Mouse (Mus musculus): ENCODE data around the gene Rab3il1. TPM values are rescaled to one million over a fixed set of nuclear protein-coding genes. Genes with fewer than 3 reads are reported as not detected.

Gene Rab3il1
- polyA plus RNA-seq, 1 experiment from 2014 or later, result 54.0 TPM

- Histone ChIP-seq H3K4me3 (ENCODE audit: low read depth, low read length) (no peak within 1 kb of the TSS), H3K9ac (ENCODE audit: low read depth, low read length) (no peak within 1 kb of the TSS), H3K36me3 (ENCODE audit: control insufficient read depth, insufficient read depth, low read length) (peaks cover 13% of the 10 kb centered on the region), H3K4me2 (peak within 1 kb of the TSS; percentile 9; the same call in 1 of the 2 replicates), H3K9me3 (replicated peaks; ENCODE audit: control insufficient read depth, low read length) (no peaks in the 10 kb centered on the region), H3K4me1 (ENCODE audit: control insufficient read depth, insufficient read depth, low read length) (peaks cover 27% of the 10 kb centered on the region), H3K27ac (ENCODE audit: low read depth, low read length) (no peak within 1 kb of the TSS), H3K27me3 (ENCODE audit: control insufficient read depth, insufficient read depth, low read length) (no peaks in the 10 kb centered on the region)
- 83% methylated on average over 4 of the region's 4 CpGs for WGBS (ENCODE audit: insufficient replicate concordance)
- no peak for ATAC-seq (replicated peaks; ENCODE audit: insufficient number of reproducible peaks, low FRiP score, low TSS enrichment)
Observed at GRCm38 (mm10) chr19:9980258-9980657, 21.2 kb upstream of the Rab3il1 start, which contains the start of gene Fth1. Fth1 (plus strand) TSS chr19:9980598.

GRCm38 (mm10) chr19:9981621-9982020 lies 19.8 kb upstream of the Rab3il1 start:
- WGBS (ENCODE audit: insufficient replicate concordance), result 57% methylated on average over 4 of the region's 4 CpGs
- Histone ChIP-seq H3K36me3 (ENCODE audit: control insufficient read depth, insufficient read depth, low read length) (peaks cover 18% of the 10 kb centered on the region), H3K27me3 (ENCODE audit: control insufficient read depth, insufficient read depth, low read length) (no peaks in the 10 kb centered on the region), H3K9me3 (replicated peaks; ENCODE audit: control insufficient read depth, low read length) (no peaks in the 10 kb centered on the region), H3K27ac (ENCODE audit: low read depth, low read length) (peak overlapping the region; percentile 95), H3K9ac (ENCODE audit: low read depth, low read length) (peak overlapping the region; percentile 78), H3K4me1 (ENCODE audit: control insufficient read depth, insufficient read depth, low read length) (peaks cover 19% of the 10 kb centered on the region), H3K4me2 (peak overlapping the region; percentile 80), H3K4me3 (ENCODE audit: low read depth, low read length) (peak overlapping the region; percentile 90; the same call in 1 of the 2 replicates)
- no peak for ATAC-seq (replicated peaks; ENCODE audit: insufficient number of reproducible peaks, low FRiP score, low TSS enrichment)

GRCm38 (mm10) chr19:9982151-9982851 lies 19.2 kb upstream of the Rab3il1 start:
- Histone ChIP-seq H3K27me3 (ENCODE audit: control insufficient read depth, insufficient read depth, low read length) (no peaks in the 10 kb centered on the region), H3K4me1 (ENCODE audit: control insufficient read depth, insufficient read depth, low read length) (peaks cover 24% of the 10 kb centered on the region), H3K36me3 (ENCODE audit: control insufficient read depth, insufficient read depth, low read length) (peaks cover 18% of the 10 kb centered on the region), H3K9ac (ENCODE audit: low read depth, low read length) (peak overlapping the region; percentile 94), H3K27ac (ENCODE audit: low read depth, low read length) (peak overlapping the region; percentile 98), H3K4me2 (peak overlapping the region; percentile 91), H3K4me3 (ENCODE audit: low read depth, low read length) (peak overlapping the region; percentile 90), H3K9me3 (replicated peaks; ENCODE audit: control insufficient read depth, low read length) (no peaks in the 10 kb centered on the region)
- peak; percentile 95 for ATAC-seq (replicated peaks; ENCODE audit: insufficient number of reproducible peaks, low FRiP score, low TSS enrichment)
- WGBS (ENCODE audit: insufficient replicate concordance), result under 1% methylated on average over 59 of the region's 59 CpGs

- Histone ChIP-seq H3K36me3 (ENCODE audit: control insufficient read depth, insufficient read depth, low read length) (peaks cover 18% of the 10 kb centered on the region), H3K9ac (ENCODE audit: low read depth, low read length) (peak overlapping the region; percentile 94), H3K27ac (ENCODE audit: low read depth, low read length) (peak overlapping the region; percentile 98), H3K4me1 (ENCODE audit: control insufficient read depth, insufficient read depth, low read length) (peaks cover 27% of the 10 kb centered on the region), H3K27me3 (ENCODE audit: control insufficient read depth, insufficient read depth, low read length) (no peaks in the 10 kb centered on the region), H3K9me3 (replicated peaks; ENCODE audit: control insufficient read depth, low read length) (no peaks in the 10 kb centered on the region), H3K4me3 (ENCODE audit: low read depth, low read length) (peak overlapping the region; percentile 90), H3K4me2 (peak overlapping the region; percentile 91)
- WGBS (ENCODE audit: insufficient replicate concordance), result under 1% methylated on average over 31 of the region's 31 CpGs
- ATAC-seq (replicated peaks; ENCODE audit: insufficient number of reproducible peaks, low FRiP score, low TSS enrichment), result peak; percentile 76
Observed at GRCm38 (mm10) chr19:9982852-9983542, 18.5 kb upstream of the Rab3il1 start.

GRCm38 (mm10) chr19:9984111-9985055 lies 17.1 kb upstream of the Rab3il1 start:
- H3K4me1 ChIP-seq (ENCODE audit: control insufficient read depth, insufficient read depth, low read length), result peaks cover 22% of the 10 kb centered on the region
- no peaks in the 10 kb centered on the region for H3K9me3 ChIP-seq (replicated peaks; ENCODE audit: control insufficient read depth, low read length)
- no peaks in the 10 kb centered on the region for H3K27me3 ChIP-seq (ENCODE audit: control insufficient read depth, insufficient read depth, low read length)
- H3K27ac ChIP-seq (ENCODE audit: low read depth, low read length), result peak overlapping the region; percentile 98; the same call in 1 of the 2 replicates
- no peak for ATAC-seq (replicated peaks; ENCODE audit: insufficient number of reproducible peaks, low FRiP score, low TSS enrichment)
- H3K4me2 ChIP-seq, result peak overlapping the region; percentile 91
- H3K36me3 ChIP-seq (ENCODE audit: control insufficient read depth, insufficient read depth, low read length), result peaks cover 18% of the 10 kb centered on the region
- H3K4me3 ChIP-seq (ENCODE audit: low read depth, low read length), result peak overlapping the region; percentile 90
- peak overlapping the region; percentile 94 for H3K9ac ChIP-seq (ENCODE audit: low read depth, low read length)
- 89% methylated on average over 20 of the region's 20 CpGs for WGBS (ENCODE audit: insufficient replicate concordance)

GRCm38 (mm10) chr19:9985190-9985899 lies 16.1 kb upstream of the Rab3il1 start:
- Histone ChIP-seq H3K27ac (ENCODE audit: low read depth, low read length) (no peak overlapping the region), H3K36me3 (ENCODE audit: control insufficient read depth, insufficient read depth, low read length) (peaks cover 18% of the 10 kb centered on the region), H3K4me3 (ENCODE audit: low read depth, low read length) (no peak overlapping the region), H3K9me3 (replicated peaks; ENCODE audit: control insufficient read depth, low read length) (no peaks in the 10 kb centered on the region), H3K9ac (ENCODE audit: low read depth, low read length) (no peak overlapping the region), H3K4me1 (ENCODE audit: control insufficient read depth, insufficient read depth, low read length) (peaks cover 22% of the 10 kb centered on the region), H3K27me3 (ENCODE audit: control insufficient read depth, insufficient read depth, low read length) (no peaks in the 10 kb centered on the region), H3K4me2 (no peak overlapping the region)
- ATAC-seq (replicated peaks; ENCODE audit: insufficient number of reproducible peaks, low FRiP score, low TSS enrichment), result no peak
- WGBS (ENCODE audit: insufficient replicate concordance), result 92% methylated on average over 6 of the region's 6 CpGs

GRCm38 (mm10) chr19:9985900-9986421 lies 15.5 kb upstream of the Rab3il1 start:
- no peak overlapping the region for H3K4me3 ChIP-seq (ENCODE audit: low read depth, low read length)
- H3K4me2 ChIP-seq, result no peak overlapping the region
- peaks cover 18% of the 10 kb centered on the region for H3K36me3 ChIP-seq (ENCODE audit: control insufficient read depth, insufficient read depth, low read length)
- no peaks in the 10 kb centered on the region for H3K27me3 ChIP-seq (ENCODE audit: control insufficient read depth, insufficient read depth, low read length)
- WGBS (ENCODE audit: insufficient replicate concordance), result 84% methylated on average over 2 of the region's 2 CpGs
- no peak for ATAC-seq (replicated peaks; ENCODE audit: insufficient number of reproducible peaks, low FRiP score, low TSS enrichment)
- no peak overlapping the region for H3K9ac ChIP-seq (ENCODE audit: low read depth, low read length)
- H3K9me3 ChIP-seq (replicated peaks; ENCODE audit: control insufficient read depth, low read length), result no peaks in the 10 kb centered on the region
- H3K27ac ChIP-seq (ENCODE audit: low read depth, low read length), result no peak overlapping the region
- H3K4me1 ChIP-seq (ENCODE audit: control insufficient read depth, insufficient read depth, low read length), result peaks cover 22% of the 10 kb centered on the region
